Comparison of ENCODE assay signal across 8 mouse cellular contexts in the genomic region with DNA sequence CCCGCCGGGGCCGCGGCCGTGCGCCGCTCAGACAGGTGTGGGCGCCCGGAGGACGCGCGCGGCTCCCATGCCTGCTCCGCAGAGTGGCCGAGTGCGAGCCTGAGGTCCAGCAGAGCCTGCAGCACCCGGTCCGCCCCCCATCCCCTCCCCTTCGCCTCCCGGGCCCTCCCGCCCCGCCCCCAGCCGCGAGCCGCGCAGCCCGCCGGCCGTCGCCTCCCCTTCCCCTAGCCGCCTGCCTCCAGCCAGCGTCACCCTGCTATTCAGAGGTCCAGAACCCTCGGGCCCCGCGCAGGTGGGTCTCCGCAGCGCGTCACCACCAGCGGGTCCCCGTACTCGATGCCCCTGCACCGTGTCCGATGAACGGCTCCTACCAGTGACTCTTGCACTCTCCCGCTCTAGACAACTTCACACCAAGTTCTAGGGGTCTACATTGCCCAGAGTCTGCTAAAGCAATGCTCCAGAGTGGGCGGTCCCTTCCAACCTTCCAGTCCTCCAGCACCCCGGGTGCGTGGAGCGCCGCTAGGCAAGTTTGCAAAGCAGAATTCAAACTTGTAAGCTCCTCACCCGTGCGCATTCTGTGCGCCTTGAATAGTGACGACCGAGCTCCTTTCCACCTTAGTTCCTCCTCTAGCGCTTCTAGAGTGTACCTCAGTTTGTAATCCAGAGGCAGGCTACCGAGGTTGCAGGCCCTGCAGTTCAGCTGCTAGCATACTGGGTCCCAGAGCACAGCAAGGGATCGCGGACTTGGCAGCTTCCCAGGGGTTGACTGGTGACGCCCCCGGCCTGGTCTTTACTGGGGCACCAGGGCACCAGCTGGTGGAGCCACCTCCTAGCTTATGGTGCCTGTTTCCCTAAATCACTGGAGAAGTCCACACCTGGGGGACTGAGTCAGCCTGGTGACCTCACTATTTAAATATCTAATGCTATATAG. TPM values are rescaled to one million over a fixed set of nuclear protein-coding genes. Genes with fewer than 3 reads are reported as not detected.
DNase-seq lines count a peak whose midpoint lies in the region; ATAC-seq and TF ChIP-seq lines count a peak whose summit lies in the region.

No protein-coding gene starts in this region.

- peak; percentile 47 for DNase-seq in ES-CJ7 (ENCODE audit: low read depth, low spot score)
- DNase-seq in cerebellum, adult 11 months, result peak; percentile 13
- peak; percentile 56 for DNase-seq in heart, postnatal 0 days (ENCODE audit: low spot score)
- peak; percentile 84 to 91 for DNase-seq in kidney, postnatal 25 days
- DNase-seq in lung, postnatal 14 days, result peak; percentile 73
- peak; percentile 31 for DNase-seq in right cerebral cortex, adult 18-20 months
- no peak for DNase-seq in thymus, adult 2 months

- H3K4me3 ChIP-seq in forebrain, embryonic 13.5 days, result peak overlapping the region; percentile 72
- H3K4me3 ChIP-seq in heart, postnatal 0 days (ENCODE audit: low read depth, low read length), result peak overlapping the region; percentile 77
- H3K4me3 ChIP-seq in thymus, adult 2 months (ENCODE audit: control insufficient read depth, insufficient read depth, low read length), result no peak overlapping the region

- peak; percentile 88 for ATAC-seq in forebrain, embryonic 13.5 days
- peak; percentile 84 for ATAC-seq in heart, postnatal 0 days (ENCODE audit: insufficient read depth, low read depth)

- WGBS in forebrain, embryonic 13.5 days, result under 1% methylated on average over 39 of the region's 61 CpGs
- under 1% methylated on average over 57 of the region's 61 CpGs for WGBS in heart, postnatal 0 days
- WGBS in thymus, adult 2 months, result 3% methylated on average over 61 of the region's 61 CpGs

- peak overlapping the region; percentile 81 for H3K9ac ChIP-seq in forebrain, embryonic 13.5 days
- peak overlapping the region; percentile 61 for H3K9ac ChIP-seq in heart, postnatal 0 days (replicated peaks; ENCODE audit: low read depth, low read length)

- no peak for TF ChIP-seq POLR2A in thymus, adult 2 months (IDR thresholded peaks at IDR 0.05; ENCODE audit: control insufficient read depth, extremely low read depth, insufficient read depth, low read length, poor library complexity)

- H3K36me3 ChIP-seq in forebrain, embryonic 13.5 days (ENCODE audit: poor library complexity, severe bottlenecking), result no peaks in the 10 kb centered on the region
- H3K36me3 ChIP-seq in heart, postnatal 0 days (replicated peaks; ENCODE audit: control insufficient read depth, insufficient read depth, low read length), result no peaks in the 10 kb centered on the region
- H3K36me3 ChIP-seq in thymus, adult 2 months (ENCODE audit: control insufficient read depth, insufficient read depth, low read length), result no peaks in the 10 kb centered on the region

- H3K4me1 ChIP-seq in forebrain, embryonic 13.5 days, result peaks cover 22% of the 10 kb centered on the region
- no peaks in the 10 kb centered on the region for H3K4me1 ChIP-seq in heart, postnatal 0 days (ENCODE audit: control insufficient read depth, insufficient read depth)
- H3K4me1 ChIP-seq in thymus, adult 2 months (replicated peaks; ENCODE audit: control insufficient read depth, insufficient read depth, low read length), result no peaks in the 10 kb centered on the region

- H3K9me3 ChIP-seq in forebrain, embryonic 13.5 days (replicated peaks), result 0 out of 2 replicates have a peak, but pooled peaks cover 4% of the 10 kb centered on the region
- H3K9me3 ChIP-seq in heart, postnatal 0 days (replicated peaks; ENCODE audit: control insufficient read depth, low read length), result no peaks in the 10 kb centered on the region

- TF ChIP-seq EP300 in heart, postnatal 0 days (IDR thresholded peaks at IDR 0.05; ENCODE audit: low read depth), result no peak

- H3K4me2 ChIP-seq in forebrain, embryonic 13.5 days, result peak overlapping the region; percentile 95
- peak overlapping the region; percentile 100 for H3K4me2 ChIP-seq in heart, postnatal 0 days (ENCODE audit: low read depth, low read length)

- H3K27me3 ChIP-seq in forebrain, embryonic 13.5 days, result peaks cover 6% of the 10 kb centered on the region
- H3K27me3 ChIP-seq in heart, postnatal 0 days (ENCODE audit: control insufficient read depth, insufficient read depth, low read length), result 0 out of 2 replicates have a peak, but pooled peaks cover 3% of the 10 kb centered on the region
- H3K27me3 ChIP-seq in thymus, adult 2 months (ENCODE audit: control insufficient read depth, insufficient read depth, low read length), result no peaks in the 10 kb centered on the region; the same call in 1 of the 2 replicates

- peak; percentile 48 for TF ChIP-seq CTCF in heart, postnatal 0 days (IDR thresholded peaks at IDR 0.05; ENCODE audit: low read depth)
- no peak for TF ChIP-seq CTCF in thymus, adult 2 months (IDR thresholded peaks at IDR 0.05; ENCODE audit: borderline replicate concordance, control insufficient read depth, extremely low read depth, insufficient read depth, low read length, poor library complexity)

- H3K27ac ChIP-seq in forebrain, embryonic 13.5 days, result no peak overlapping the region
- 0 out of 2 replicates have a peak overlapping the region, but pooled peaks have one; percentile 8 for H3K27ac ChIP-seq in heart, postnatal 0 days (ENCODE audit: low read depth)
- H3K27ac ChIP-seq in thymus, adult 2 months (ENCODE audit: control insufficient read depth, insufficient read depth, low read length), result no peak overlapping the region

RNA-seq across cellular contexts. Expression of gene Prss23, which starts 9.3 kb away (rescaled TPM):
- polyA plus RNA-seq in forebrain, embryonic 13.5 days (2015; fragmentation: Nextera tagmentation; extraction: Ambion mirVana), result 13.0 and 13.8 TPM in 2 replicates
- total RNA-seq in heart, postnatal 0 days (2014; rRNA removed; ENCODE audit: low replicate concordance), result 25.3 and 43.7 TPM in 2 replicates
- polyA plus RNA-seq in heart, postnatal 0 days (2015; fragmentation: Nextera tagmentation; extraction: Ambion mirVana), result 22.9 and 23.1 TPM in 2 replicates
- polyA plus RNA-seq in thymus, adult 2 months (2012; rRNA removed), result 10.7 and 17.1 TPM in 2 replicates
